Mouse (Mus musculus): ENCODE data around the gene Tmem59.

Gene Tmem59

DNA sequence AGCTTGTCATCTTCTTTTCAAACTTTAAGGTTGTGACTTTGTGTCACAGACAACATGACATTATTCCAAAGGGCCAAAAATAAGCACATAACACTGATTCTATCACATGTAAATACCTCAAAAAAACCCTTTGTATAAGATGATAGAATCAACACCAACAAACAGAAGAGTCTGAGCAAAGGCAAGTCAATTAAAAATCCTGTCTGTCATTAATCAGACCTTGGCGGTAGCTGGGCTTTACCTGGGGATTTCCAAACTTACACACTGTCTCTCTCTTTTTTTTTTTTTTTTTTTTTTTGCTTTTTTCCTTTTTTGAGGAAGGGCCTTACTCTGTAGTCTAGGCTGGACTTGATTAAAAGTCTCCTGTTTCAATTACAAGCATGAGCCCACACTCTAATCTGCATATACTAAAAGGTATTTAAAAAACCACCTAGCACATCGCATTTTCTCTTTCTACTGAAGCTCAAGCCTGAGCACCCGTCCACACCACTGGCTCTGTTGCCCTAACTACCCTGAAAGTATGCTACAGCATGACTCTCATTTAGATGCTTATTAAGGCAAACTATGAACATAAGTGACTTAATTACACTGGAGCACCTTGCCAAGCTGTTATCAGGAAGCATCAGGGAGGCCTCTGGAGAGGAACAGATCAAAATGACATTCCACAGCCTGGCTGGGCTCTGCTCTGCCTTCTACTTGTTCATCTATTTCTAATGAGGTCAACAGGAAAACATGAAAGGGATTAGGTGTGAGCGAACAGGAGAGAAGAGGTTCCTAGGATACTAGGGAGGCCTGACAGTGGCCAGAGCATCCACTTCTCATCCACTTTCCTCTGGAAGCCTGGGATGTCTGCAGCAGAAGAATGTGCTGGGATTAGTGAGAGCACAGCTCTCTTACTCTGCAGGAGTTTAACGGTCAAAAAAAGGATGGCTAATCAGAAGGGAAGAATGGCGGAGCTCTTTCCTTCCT lies 65.5 kb downstream of the Tmem59 start:
- no peak for DNase-seq

DNA sequence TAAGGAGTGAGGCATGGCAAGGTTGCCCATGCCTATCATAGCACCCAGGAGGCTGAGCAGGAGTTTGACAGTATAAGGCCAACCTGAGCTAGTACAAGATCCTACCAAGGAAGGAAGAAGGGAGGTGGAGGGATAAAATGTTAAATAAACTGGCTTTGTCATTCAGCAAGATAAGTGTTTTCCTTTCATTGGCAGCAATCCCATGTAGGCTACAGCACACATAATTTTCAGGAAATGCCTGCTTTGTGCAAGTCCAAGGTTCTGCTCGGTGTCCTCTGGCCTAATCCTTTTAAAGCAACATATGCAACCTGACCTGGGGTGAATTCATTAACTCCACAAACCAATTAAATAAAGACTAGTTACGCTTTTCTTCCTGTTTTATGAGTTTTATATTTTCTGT lies 67.2 kb downstream of the Tmem59 start:
- DNase-seq = no peak

DNA sequence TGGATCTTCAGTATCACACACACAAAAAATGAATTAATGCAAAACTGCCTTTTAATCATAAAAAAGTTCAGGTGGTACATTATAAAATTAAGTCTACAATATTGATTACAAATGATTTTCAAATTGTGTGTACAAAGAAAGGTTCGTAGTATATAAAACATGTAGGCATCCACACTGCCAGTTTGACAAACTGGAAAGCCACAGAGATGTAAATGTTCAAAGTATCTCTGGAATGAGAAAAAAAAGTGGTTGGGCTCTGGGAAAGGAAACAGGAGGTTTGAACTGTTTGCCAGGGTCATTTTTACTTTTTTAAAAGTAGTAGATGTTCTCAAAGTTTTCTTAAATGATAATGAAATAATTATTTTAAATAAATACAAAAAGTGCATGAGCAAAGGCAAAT lies 67.8 kb downstream of the Tmem59 start:
- DNase-seq = no peak

DNA sequence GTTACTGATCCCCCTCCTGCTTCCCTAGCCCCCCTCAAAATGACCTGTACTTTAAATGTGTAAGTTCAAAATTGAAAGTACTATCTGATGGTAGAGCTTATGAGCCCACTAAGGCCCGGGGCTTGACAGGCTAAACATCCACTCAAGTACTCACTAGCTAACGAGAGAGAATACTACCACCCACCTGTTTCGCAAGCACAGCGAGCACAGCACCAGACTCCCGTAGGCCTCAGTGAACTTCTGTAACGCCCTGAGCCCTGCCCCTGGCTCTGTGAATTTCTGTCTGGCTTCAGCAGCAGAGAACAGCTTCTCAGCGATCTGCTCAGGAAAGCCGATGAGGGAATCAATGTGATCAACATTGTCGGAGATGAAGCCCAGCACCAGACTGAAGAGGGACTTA lies 68.9 kb downstream of the Tmem59 start:
- DNase-seq = no peak

DNA sequence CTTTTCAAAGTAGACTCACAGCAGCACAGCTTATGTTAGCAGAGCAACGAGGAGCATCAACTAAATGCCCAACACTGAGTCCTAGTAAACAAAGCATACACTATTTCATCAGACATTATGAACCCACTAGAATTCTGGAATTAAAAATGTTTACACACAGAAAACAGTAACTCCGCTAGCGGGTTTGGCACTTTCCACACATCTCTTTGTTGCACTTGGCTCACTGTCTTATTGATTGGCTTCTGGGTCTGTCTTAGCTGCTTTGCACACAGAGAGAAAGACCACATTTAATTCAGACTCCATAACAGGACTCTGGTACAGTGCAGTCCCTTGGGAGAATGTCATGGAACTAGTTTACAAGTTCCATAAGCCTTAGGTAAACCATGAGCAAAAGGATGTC lies 69.9 kb downstream of the Tmem59 start:
- no peak for DNase-seq

DNA sequence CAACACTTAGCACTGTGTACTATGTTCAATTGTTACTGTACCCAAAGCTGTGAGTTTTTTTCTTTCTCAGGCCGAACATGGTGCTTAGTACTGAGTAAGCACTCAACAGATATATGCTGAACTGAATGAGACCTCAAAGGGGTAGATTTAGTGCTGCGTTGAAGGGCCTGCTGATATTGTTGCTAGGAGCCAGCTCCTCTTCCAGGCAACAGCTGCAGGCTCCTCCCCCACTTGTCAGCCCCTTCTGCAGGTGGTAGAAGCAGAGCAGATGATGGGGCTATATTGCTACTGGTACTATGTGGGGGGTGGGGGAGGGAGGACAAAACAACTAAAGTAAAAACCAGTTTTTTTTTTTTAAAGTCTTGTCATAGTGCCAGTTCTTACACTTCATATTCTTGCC lies 71.3 kb downstream of the Tmem59 start:
- no peak for DNase-seq

DNA sequence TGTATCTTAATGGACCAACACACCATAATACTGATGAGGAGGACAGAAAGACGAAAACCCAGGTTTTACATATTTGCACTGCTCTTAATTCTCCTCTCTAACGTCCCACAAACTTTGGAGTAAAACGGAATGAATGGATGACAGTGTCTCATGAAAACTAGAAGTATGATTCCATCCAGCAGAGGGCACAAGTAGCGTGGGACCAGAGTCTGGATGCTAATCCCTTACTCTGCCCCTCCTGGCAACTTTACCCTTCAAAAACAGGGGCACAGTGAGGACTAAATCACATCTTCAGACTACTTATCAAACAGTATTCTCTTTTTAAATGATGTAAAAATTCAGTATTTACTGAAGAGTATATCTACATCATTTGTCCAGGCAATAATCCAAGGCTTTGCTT lies 72.3 kb downstream of the Tmem59 start:
- peak; percentile 28 for DNase-seq
